Mouse (Mus musculus): ENCODE data around the gene Gata5. TPM values are rescaled to one million over a fixed set of nuclear protein-coding genes. Genes with fewer than 3 reads are reported as not detected.

The Gata5 gene
- polyA plus RNA-seq, 1 experiment = not detected

DNA sequence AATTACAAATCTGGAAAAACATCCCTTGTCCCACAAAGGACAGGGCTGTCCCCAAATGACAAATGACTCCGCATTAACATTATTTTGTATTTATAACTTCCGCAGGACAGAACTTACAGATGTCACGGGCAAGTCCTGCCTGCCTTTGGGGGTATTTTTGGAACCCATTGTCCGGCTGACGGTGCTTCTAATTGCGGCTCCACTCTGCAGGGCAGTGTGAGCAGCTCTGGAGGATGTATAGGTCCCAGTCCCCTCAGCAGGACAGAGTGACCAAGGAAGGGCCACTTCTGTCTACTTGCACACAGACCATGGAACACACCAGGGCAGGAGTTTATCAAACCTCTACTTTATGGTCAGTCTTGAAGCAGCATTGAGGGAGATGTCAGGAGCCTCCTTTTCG is 16.9 kb downstream of the Gata5 start:
- H3K79me2 ChIP-seq (ENCODE audit: control insufficient read depth, insufficient read depth) = no peaks in the 10 kb centered on the region
- no peak overlapping the region for H3ac ChIP-seq (ENCODE audit: control insufficient read depth, insufficient read length)
- H3K4me3 ChIP-seq = no peak overlapping the region
- H3K36me3 ChIP-seq (ENCODE audit: control insufficient read depth, insufficient read depth) = no peaks in the 10 kb centered on the region
- peaks cover 32% of the 10 kb centered on the region for H3K27me3 ChIP-seq (ENCODE audit: control insufficient read depth, insufficient read depth, insufficient read length)
- H3K4me2 ChIP-seq (ENCODE audit: low read depth) = no peak overlapping the region
- TF ChIP-seq USF1 (IDR thresholded peaks at IDR 0.05; ENCODE audit: low read depth) (no peak), POLR2AphosphoS2 (IDR thresholded peaks at IDR 0.05; ENCODE audit: insufficient read length, low read depth) (no peak), TCF3 (IDR thresholded peaks at IDR 0.05; ENCODE audit: insufficient read length, low read depth) (no peak), MAX (IDR thresholded peaks at IDR 0.05; ENCODE audit: low read depth) (no peak), MYOG (IDR thresholded peaks at IDR 0.05; ENCODE audit: control insufficient read depth in 1 of 3, insufficient read depth in 1 of 3, insufficient read length in 2 of 3, low read depth in 2 of 3) (no peak), MYOD1 (IDR thresholded peaks at IDR 0.05; ENCODE audit: control insufficient read depth in 1 of 3, insufficient read length in 2 of 3, low read depth in 2 of 3) (no peak), SRF (IDR thresholded peaks at IDR 0.05; ENCODE audit: control insufficient read depth, insufficient read length, low read depth) (no peak), POLR2A (IDR thresholded peaks at IDR 0.05; ENCODE audit: insufficient read length, low read depth) (no peak), TCF12 (IDR thresholded peaks at IDR 0.05; ENCODE audit: insufficient read depth, poor library complexity, severe bottlenecking) (no peak)

- Histone ChIP-seq H3K79me2 (ENCODE audit: control insufficient read depth, insufficient read depth) (no peaks in the 10 kb centered on the region), H3K36me3 (ENCODE audit: control insufficient read depth, insufficient read depth) (no peaks in the 10 kb centered on the region), H3K4me2 (ENCODE audit: low read depth) (no peak overlapping the region), H3K27me3 (ENCODE audit: control insufficient read depth, insufficient read depth, insufficient read length) (peaks cover 49% of the 10 kb centered on the region), H3K4me3 (no peak overlapping the region), H3ac (ENCODE audit: control insufficient read depth, insufficient read length) (no peak overlapping the region)
- TF ChIP-seq MAX (IDR thresholded peaks at IDR 0.05; ENCODE audit: low read depth) (no peak), MYOD1 (IDR thresholded peaks at IDR 0.05; ENCODE audit: control insufficient read depth in 1 of 3, insufficient read length in 2 of 3, low read depth in 2 of 3) (no peak), REST (IDR thresholded peaks at IDR 0.05; ENCODE audit: insufficient read depth, insufficient read length) (no peak), SRF (IDR thresholded peaks at IDR 0.05; ENCODE audit: control insufficient read depth, insufficient read length, low read depth) (no peak)
Measured at GRCm38 (mm10) chr2:180314292-180314691, 20.2 kb downstream of the Gata5 start.

- Histone ChIP-seq H3K4me2 (ENCODE audit: low read depth) (no peak overlapping the region), H3K27me3 (ENCODE audit: control insufficient read depth, insufficient read depth, insufficient read length) (peaks cover 32% of the 10 kb centered on the region), H3K36me3 (ENCODE audit: control insufficient read depth, insufficient read depth) (no peaks in the 10 kb centered on the region), H3K79me2 (ENCODE audit: control insufficient read depth, insufficient read depth) (no peaks in the 10 kb centered on the region), H3ac (ENCODE audit: control insufficient read depth, insufficient read length) (no peak overlapping the region), H3K4me3 (no peak overlapping the region)
- no peak for TF ChIP-seq MAX (IDR thresholded peaks at IDR 0.05; ENCODE audit: low read depth)
- no peak for TF ChIP-seq REST (IDR thresholded peaks at IDR 0.05; ENCODE audit: insufficient read depth, insufficient read length)
- no peak for TF ChIP-seq E2F4 (IDR thresholded peaks at IDR 0.05; ENCODE audit: insufficient read depth)
- TF ChIP-seq SRF (IDR thresholded peaks at IDR 0.05; ENCODE audit: control insufficient read depth, insufficient read length, low read depth) = no peak
- no peak for TF ChIP-seq USF1 (IDR thresholded peaks at IDR 0.05; ENCODE audit: low read depth)
- no peak for TF ChIP-seq POLR2A (IDR thresholded peaks at IDR 0.05; ENCODE audit: insufficient read length, low read depth)
- no peak for TF ChIP-seq TCF12 (IDR thresholded peaks at IDR 0.05; ENCODE audit: insufficient read depth, poor library complexity, severe bottlenecking)
- TF ChIP-seq TCF3 (IDR thresholded peaks at IDR 0.05; ENCODE audit: insufficient read length, low read depth) = no peak
- no peak for TF ChIP-seq POLR2AphosphoS2 (IDR thresholded peaks at IDR 0.05; ENCODE audit: insufficient read length, low read depth)
- TF ChIP-seq MYOD1 (IDR thresholded peaks at IDR 0.05; ENCODE audit: control insufficient read depth in 1 of 3, insufficient read length in 2 of 3, low read depth in 2 of 3) = no peak
Measured at GRCm38 (mm10) chr2:180311147-180311546, 23.4 kb downstream of the Gata5 start.

- no peak overlapping the region for H3K4me3 ChIP-seq
- TF ChIP-seq CEBPB (IDR thresholded peaks at IDR 0.05; ENCODE audit: insufficient read depth, poor library complexity, severe bottlenecking) (no peak), MYOG (IDR thresholded peaks at IDR 0.05; ENCODE audit: control insufficient read depth in 1 of 3, insufficient read depth in 1 of 3, insufficient read length in 2 of 3, low read depth in 2 of 3) (no peak), SRF (IDR thresholded peaks at IDR 0.05; ENCODE audit: control insufficient read depth, insufficient read length, low read depth) (no peak), REST (IDR thresholded peaks at IDR 0.05; ENCODE audit: insufficient read depth, insufficient read length) (no peak), USF1 (IDR thresholded peaks at IDR 0.05; ENCODE audit: low read depth) (no peak), MAX (IDR thresholded peaks at IDR 0.05; ENCODE audit: low read depth) (no peak), MYOD1 (IDR thresholded peaks at IDR 0.05; ENCODE audit: control insufficient read depth in 1 of 3, insufficient read length in 2 of 3, low read depth in 2 of 3) (no peak), E2F4 (IDR thresholded peaks at IDR 0.05; ENCODE audit: insufficient read depth) (no peak)
- H3ac ChIP-seq (ENCODE audit: control insufficient read depth, insufficient read length) = no peak overlapping the region
- peaks cover 37% of the 10 kb centered on the region for H3K27me3 ChIP-seq (ENCODE audit: control insufficient read depth, insufficient read depth, insufficient read length)
- H3K79me2 ChIP-seq (ENCODE audit: control insufficient read depth, insufficient read depth) = no peaks in the 10 kb centered on the region
- no peak overlapping the region for H3K4me2 ChIP-seq (ENCODE audit: low read depth)
- H3K36me3 ChIP-seq (ENCODE audit: control insufficient read depth, insufficient read depth) = no peaks in the 10 kb centered on the region
Measured at GRCm38 (mm10) chr2:180307680-180308079, 26.8 kb downstream of the Gata5 start.

DNA sequence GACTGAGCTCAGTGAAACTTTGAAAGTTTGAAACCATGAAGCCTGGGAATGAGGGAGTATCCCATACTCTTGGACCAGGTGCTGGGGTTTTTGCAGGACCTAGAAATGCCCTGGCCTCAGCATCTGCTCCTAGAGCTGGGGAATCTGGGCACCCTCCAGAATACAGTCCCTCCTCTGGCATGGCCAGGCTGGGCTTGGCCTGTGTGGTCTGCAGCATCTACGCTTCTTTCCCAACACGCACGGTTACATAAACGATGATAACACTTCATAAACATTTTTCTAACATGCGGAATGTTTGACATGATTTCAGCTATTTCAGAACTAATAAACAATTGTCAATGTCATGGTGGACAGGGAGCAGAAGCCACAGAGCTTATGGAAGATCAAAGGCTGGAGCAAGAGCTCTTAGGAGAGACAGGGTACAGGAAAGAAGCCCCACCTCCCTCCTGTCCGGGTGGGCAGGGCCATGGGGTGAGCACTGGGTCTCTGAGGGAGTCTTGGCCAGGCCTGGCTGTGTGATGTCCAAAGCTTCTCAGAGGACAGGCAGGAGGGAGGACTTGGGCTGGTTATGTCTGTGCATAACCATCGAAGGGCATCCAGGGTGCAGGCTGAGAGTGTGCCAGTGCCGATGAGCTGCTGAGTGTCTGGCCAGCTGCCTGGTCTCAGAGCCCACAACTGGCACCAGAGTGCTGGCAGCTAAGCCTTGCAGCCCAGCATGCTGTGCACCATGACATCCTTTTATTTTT is 27.9 kb downstream of the Gata5 start:
- no peak overlapping the region for H3K4me3 ChIP-seq
- peaks cover 34% of the 10 kb centered on the region for H3K27me3 ChIP-seq (ENCODE audit: control insufficient read depth, insufficient read depth, insufficient read length)
- H3ac ChIP-seq (ENCODE audit: control insufficient read depth, insufficient read length) = no peak overlapping the region
- no peaks in the 10 kb centered on the region for H3K36me3 ChIP-seq (ENCODE audit: control insufficient read depth, insufficient read depth)
- H3K79me2 ChIP-seq (ENCODE audit: control insufficient read depth, insufficient read depth) = no peaks in the 10 kb centered on the region
- no peak overlapping the region for H3K4me2 ChIP-seq (ENCODE audit: low read depth)
- TF ChIP-seq SRF (IDR thresholded peaks at IDR 0.05; ENCODE audit: control insufficient read depth, insufficient read length, low read depth) = no peak
- TF ChIP-seq POLR2A (IDR thresholded peaks at IDR 0.05; ENCODE audit: insufficient read length, low read depth) = no peak
- no peak for TF ChIP-seq USF1 (IDR thresholded peaks at IDR 0.05; ENCODE audit: low read depth)
- no peak for TF ChIP-seq TCF3 (IDR thresholded peaks at IDR 0.05; ENCODE audit: insufficient read length, low read depth)
- TF ChIP-seq MYOG (IDR thresholded peaks at IDR 0.05; ENCODE audit: control insufficient read depth in 1 of 3, insufficient read depth in 1 of 3, insufficient read length in 2 of 3, low read depth in 2 of 3) = no peak
- TF ChIP-seq POLR2AphosphoS2 (IDR thresholded peaks at IDR 0.05; ENCODE audit: insufficient read length, low read depth) = no peak
- TF ChIP-seq MAX (IDR thresholded peaks at IDR 0.05; ENCODE audit: low read depth) = no peak
- TF ChIP-seq MYOD1 (IDR thresholded peaks at IDR 0.05; ENCODE audit: control insufficient read depth in 1 of 3, insufficient read length in 2 of 3, low read depth in 2 of 3) = no peak
- no peak for TF ChIP-seq REST (IDR thresholded peaks at IDR 0.05; ENCODE audit: insufficient read depth, insufficient read length)
- TF ChIP-seq TCF12 (IDR thresholded peaks at IDR 0.05; ENCODE audit: insufficient read depth, poor library complexity, severe bottlenecking) = no peak
- no peak for TF ChIP-seq CEBPB (IDR thresholded peaks at IDR 0.05; ENCODE audit: insufficient read depth, poor library complexity, severe bottlenecking)
- TF ChIP-seq E2F4 (IDR thresholded peaks at IDR 0.05; ENCODE audit: insufficient read depth) = no peak

Measured in myocyte (in vitro differentiated cells).